Mouse (Mus musculus) liver, adult (tissue): ENCODE measurements around the gene Mapk10.

Experiments
- GATA4 ChIP-seq: IDR thresholded peaks from 2 replicates; pipeline ENCODE4 v1.6.1; 2014; ENCODE audit warnings: mild to moderate bottlenecking, low read length; ENCODE audit not compliant: insufficient replicate concordance

Gene Mapk10

DNA sequence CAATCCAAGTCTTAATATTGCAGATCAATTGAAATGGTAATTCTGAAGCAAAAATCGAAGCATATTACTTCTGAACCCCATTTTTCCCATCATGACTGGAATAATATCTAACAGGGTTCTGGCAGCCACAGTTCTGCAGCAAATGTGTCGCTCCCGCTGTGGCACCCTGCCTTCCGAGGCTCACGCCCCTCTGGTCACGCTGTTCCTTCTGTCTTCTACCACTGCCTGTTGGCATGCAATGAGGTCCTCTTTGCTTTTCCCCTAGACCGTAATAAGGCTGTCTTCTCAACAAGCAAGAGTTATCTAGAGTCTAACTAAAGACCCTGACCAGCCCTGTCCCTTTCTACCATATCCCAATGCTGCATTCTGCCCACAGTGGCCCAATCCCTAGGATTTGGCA, 98.7 kb downstream of the Mapk10 start:
- TF ChIP-seq GATA4 = no peak

DNA sequence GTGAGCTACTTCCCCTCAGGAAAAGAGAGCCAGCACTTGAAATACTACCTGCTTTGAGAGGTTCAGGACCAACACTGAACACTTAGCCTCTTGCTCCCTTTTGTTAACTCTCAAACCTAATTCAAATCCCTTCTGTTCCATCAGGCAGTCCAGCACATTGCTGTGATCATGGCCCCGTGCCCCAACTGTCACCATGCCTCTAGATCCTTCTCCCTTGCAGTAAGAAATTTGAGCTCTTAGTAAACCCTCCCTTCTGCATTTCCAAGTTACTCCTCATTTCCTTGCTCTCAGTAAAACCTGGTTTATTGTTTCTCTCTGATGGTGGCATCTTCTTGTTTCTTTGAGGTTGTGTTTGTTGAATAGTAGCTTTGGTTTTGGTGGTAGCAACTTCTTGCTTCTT, 101.7 kb downstream of the Mapk10 start:
- no peak for TF ChIP-seq GATA4

DNA sequence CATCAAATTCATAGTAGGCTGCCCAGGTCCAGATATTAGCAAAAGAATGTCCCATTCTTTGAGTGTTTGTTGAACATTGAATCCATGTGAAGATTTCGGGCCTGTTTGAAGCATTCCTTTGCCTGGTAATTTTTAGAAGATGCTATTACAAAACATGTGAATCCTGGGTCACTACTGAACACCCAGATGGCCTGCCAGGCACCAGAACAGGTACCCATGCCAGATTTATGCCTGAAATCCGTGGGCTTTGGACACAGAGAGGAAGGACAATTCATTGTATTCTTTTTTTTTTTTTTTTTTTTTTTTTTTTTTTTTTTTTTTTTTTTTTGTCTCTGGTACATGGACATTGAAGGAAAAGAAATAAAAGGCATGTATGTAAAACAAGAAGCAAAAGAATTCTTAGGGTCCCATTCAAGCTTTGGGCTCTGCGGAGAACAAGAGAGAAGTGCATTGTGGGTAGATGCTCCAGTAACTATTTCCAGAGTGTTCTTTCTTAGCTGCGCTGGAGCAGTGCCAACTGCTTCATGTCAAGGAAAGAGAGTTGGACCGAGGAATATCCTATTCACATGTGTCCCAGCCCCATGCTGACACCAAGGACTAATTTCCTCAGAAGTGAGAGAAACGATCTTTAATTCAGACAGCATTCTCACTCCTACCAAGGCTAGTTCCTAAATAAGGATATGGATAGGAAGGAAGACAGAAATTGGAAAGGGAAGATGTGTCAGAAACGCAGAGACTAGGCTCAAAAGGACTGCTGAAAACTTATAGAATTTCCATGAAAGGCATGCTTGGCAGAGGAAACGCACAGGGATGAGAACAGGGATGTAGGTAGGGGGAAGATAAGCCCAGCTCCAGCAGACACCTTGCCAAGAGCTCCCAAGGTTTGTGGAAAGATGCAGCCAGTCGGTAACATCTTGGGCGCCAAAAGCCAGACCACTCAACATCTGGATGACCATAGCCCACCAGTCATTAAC, 105.4 kb downstream of the Mapk10 start:
- TF ChIP-seq GATA4 = no peak

DNA sequence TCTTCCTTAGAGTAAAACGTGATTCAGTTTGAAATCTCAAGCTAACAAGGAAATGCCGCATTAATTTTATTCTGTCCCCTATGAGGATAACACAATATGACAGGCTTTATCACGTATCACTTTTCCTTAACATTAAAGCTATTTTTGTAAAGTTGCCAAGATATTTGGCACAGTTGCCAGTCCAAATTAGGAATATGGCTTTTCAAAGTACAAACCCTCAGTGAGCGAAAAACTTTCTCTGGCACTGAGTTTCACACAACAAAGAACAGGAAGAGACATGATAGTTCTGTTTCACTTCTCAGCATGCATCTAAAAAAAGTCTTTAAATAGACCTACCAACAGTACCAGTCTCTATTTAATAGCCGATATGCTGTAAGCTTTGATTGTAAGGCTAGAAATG, 107.1 kb downstream of the Mapk10 start:
- TF ChIP-seq GATA4 = no peak

DNA sequence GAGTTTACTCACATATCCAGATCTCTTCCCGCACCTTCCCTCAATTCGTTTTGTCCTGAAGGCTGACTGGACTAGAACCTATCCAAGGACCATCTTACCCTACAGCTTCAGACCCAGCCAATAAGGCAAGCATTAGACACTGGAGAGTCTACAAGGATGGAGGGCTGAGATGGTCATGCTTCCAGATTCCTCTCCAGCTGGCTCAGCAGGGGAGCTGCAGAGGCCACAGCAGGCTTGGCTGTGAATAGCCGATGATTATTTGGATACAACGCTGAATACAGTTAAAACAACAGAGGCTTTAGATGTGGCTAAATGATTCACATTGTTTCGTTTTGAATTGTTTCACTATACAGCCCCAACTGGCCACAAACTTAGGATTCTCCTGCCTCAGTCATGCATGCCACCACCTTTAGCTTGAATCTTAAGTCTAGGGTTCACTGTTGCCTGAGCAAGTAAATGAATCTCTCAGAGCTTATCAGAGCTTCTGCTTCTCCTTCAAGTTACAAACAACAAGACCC, 108.2 kb downstream of the Mapk10 start:
- no peak for TF ChIP-seq GATA4

DNA sequence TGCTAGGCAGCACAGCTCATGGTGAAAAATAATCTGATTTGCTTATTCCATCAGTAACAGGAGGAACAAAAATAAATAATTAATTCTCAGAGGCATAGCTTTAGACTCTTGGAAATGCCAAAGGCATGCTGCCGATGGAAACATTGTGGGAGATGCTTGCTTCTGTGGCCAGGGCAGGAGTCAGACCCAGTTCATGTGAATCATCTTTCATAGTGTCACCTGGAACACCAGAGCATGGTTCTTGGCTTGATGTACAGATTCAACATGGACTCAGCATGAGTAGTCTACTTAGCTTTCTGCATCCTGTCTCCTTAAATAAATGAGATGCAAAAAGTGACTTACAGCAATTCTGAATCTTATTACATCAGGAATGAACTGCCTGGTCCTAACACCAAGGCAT, 109.0 kb downstream of the Mapk10 start:
- TF ChIP-seq GATA4 = no peak

DNA sequence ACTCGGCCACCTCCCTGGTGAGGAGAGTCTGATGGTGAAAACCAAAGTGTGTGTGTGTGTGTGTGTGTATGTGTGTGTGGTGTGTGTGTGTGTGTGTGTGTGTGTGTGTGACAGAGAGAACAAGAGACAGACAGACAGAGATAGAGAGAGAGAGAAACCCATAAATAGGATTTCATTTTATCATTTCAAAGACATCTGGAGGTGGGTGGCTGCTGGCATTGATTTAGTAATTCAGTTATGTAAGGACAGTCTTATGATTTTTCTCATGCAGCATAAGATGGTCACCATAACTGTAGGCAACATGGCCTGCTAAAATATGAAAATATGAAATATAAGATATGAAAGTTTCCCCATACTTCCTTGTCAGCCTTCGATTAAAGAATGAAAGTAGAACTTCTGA, 117.0 kb downstream of the Mapk10 start:
- TF ChIP-seq GATA4 = no peak

DNA sequence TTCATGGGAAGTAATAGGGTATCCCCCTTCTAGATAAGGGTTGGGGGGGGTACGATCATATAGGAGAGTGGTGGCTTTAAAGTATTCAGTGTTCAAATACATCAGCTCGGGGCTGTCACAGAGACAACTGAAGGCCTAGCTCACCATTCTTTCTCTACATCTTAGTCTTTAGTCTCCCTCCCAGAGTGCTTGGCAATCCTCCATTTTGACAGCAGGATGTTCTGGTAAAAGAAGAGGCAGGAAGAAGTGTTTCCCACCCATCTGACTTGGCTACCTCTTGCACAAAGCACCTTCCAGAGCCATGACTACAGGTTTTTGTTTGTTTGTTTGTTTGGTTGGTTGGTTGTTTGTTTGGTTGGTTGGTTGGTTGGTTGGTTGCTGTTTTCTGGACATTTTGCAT, 125.3 kb downstream of the Mapk10 start:
- no peak for TF ChIP-seq GATA4

DNA sequence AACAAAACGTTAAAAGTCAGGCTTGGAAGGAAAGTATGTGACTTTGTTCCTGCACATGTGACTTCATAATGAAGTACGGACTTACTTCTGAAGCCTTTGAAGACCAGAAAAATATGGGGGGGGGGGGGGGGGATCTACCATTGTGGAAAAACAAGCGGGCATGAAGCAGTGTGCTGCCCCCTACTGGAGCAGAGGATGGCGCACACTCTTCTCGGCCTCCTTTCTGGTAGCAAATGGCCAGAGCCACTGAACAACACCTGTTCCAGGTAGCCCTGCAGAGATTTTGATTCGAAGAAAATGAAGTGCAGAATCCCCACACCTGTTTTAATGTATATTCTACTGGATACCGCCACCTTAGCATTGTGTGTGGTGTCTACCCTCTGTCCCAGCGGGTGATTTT, 135.7 kb downstream of the Mapk10 start:
- no peak for TF ChIP-seq GATA4

DNA sequence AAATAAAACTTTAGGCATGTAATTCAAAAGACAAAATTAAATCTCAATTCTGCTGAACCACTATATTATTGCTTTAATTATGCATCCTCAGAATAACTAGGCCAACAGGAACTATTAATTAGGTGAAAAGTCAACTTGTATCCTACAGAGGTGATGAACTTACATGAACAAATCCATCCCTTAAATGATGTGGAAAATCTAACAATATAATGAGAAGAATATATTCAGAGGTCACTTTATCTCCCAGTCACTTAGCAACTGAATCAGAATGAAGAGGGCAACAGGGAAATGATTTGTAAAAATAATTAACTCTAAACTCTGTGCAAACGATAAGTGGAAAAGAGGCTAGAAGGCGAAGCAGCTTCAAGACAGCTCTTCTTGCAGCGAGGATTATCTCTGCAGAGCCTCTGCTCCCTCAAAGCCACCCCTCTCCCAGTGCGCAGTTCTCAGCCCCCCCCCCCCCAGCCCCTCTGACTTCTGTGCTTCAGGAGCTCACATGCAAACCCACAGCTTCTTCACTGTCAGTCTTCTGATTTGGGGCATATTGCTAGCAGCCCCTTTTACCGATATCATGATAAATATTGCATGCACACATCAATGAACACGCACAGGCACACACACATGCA, 138.8 kb downstream of the Mapk10 start:
- no peak for TF ChIP-seq GATA4

DNA sequence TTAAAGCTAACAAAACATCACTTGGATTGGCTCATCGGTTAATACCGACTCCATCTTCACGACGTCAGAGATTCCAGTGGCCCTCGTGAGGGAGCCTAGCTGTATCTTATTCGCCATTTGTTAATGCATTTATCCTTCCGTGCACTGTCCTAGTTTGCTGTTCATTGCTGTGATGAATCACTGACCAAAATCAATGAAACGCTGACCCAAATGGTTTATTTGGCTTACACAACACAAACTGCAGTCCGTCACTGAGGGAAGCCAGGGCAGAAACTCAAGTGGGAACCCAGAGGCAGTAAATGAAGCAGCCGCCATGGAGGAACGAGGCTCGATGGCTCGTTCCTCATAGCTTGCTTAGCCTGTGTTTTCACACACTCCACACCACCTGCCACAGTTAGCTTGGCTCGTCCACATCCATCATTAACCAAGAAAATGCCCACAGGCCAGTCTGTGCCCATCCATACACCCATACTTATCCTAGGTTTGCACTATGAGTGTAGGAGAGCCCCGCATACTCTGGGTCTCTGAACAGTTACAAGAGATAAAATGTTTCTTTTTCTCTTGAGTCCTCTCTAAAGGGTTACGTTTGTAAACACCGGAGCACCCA, 140.0 kb downstream of the Mapk10 start:
- no peak for TF ChIP-seq GATA4

DNA sequence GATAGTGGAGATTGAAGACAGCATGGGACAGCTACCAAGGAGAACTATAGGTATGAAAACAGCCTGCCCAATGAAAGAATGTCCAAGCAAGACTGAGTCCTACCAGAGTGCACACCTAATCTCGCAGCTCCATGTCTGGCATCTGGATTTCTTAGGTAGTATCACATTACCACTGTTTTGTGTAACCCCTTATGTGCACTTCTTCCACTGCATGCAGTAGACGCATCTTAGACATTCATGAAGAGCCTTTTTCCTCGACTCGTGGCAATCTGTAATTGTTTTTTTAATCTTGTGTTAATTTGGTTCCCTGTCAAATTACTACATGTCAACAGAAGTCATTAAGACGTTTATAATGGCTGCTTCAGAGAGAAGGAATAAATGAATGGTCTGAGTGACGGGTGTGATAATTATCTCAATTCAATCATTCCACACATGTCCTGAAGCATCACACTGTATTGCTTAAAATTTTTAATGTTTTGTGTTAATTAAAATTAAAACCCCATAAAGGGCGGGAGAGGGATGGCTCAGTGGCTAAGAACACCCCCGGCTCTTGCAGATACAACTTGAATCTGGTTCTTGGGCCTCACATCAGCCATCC, 160.7 kb downstream of the Mapk10 start:
- no peak for TF ChIP-seq GATA4

DNA sequence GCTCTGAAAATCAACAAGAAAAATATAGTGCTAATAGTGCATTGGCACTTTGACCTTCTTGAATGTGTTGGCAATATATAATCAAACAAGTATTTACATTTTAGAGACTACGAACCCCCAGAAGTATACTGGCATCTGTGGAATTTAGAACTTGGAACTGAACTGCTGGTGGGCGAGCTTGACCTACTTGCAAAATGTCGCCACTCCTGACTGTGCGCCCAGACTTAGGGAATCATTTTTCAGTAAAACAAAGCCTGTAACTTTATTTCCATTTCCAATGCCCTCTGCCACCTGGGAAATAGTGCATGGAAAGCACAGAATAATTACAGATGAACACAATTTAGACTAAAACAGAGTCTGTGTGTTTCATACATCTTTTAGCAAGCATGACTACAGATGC, 163.1 kb downstream of the Mapk10 start:
- TF ChIP-seq GATA4 = no peak

DNA sequence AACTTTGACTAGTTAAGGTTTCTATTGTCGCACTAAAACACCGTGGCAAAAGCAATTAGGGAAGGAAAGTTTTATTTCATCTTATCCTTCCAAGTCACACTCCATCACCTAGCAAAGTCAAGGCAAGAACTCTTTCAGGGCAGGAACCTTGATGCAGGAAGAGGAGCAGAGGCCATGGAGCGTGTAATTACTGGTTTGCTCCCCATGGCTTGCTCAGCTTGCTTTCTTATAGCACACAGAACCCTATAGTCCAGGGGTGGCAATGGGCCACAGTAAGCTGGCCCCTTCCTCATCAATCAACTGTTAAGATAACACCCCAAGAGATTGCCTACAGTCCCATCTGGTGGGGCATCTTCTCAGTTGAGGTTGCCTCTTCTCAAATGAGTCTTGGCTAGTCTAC, 173.4 kb downstream of the Mapk10 start:
- no peak for TF ChIP-seq GATA4

DNA sequence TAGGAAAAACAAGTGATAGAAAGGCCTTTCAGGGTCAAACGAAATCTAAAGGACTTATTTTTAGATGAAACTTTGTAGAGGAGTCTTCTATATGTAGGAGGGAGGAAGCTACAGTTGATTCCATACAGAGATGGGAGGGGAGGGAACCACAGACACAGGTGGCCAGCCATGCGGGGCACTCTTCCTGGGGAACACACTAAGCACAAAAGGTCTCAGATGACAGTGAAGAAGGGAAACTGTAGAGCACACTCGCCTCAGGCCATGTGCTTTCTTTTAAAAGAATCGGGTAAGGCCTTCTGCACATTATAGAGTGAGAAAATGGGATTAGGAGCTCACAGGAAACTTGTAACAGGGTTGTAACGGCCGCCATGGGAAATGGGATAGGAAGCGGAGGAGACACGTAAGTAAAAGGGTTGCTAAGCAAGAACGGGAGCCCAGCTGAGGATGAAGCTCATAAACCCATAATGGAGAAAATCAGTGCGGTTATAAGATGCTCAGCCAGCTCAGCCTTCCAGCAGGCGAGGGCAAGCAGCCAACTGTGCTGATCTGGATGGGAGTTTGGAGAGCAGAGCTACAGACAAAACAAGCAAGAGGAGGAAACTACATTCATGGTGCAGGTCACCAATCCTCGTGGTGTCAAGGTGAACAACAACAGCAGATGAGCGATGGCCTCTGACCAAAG, 182.1 kb downstream of the Mapk10 start:
- no peak for TF ChIP-seq GATA4
